Mouse (Mus musculus) G1E (cell line): ENCODE data around the gene Wdr25. TPM values are rescaled to one million over a fixed set of nuclear protein-coding genes. Genes with fewer than 3 reads are reported as not detected.

Experiments used
- ATAC-seq: 2 replicates; pipeline ENCODE4 v1.8.0; 2016; ENCODE audit warnings: mild to moderate bottlenecking; ENCODE audit not compliant: insufficient number of reproducible peaks, poor library complexity, low FRiP score, severe bottlenecking; ENCODE audit errors: extremely low read depth
- DNase-seq: peaks from one replicate; pipeline ENCODE4 v3.0.0; 2012; ENCODE audit warnings: low spot score
- H3K27me3 ChIP-seq: 2 replicates; pipeline ENCODE4 v1.6.1; 2012; ENCODE audit warnings: mild to moderate bottlenecking, low read length, inconsistent platforms; ENCODE audit not compliant: insufficient read depth
- H3K36me3 ChIP-seq: replicated peaks from 2 replicates; pipeline ENCODE3; 2012; ENCODE audit warnings: mild to moderate bottlenecking, inconsistent platforms
- H3K4me1 ChIP-seq: 2 replicates; pipeline ENCODE4 v1.6.1; 2012; ENCODE audit warnings: low read depth, low read length, inconsistent platforms, mixed read lengths; ENCODE audit not compliant: insufficient read depth
- H3K4me3 ChIP-seq: 2 replicates; pipeline ENCODE4 v1.5.1; 2012; ENCODE audit warnings: low read depth, mild to moderate bottlenecking, inconsistent platforms, low read length, moderate library complexity, mixed read lengths
- H3K9me3 ChIP-seq: replicated peaks from 2 replicates; pipeline ENCODE4 v1.6.1; 2012; ENCODE audit warnings: inconsistent platforms
- CTCF ChIP-seq: IDR thresholded peaks from 2 replicates; pipeline ENCODE4 v1.5.1; 2012; ENCODE audit warnings: low read depth, low read length, inconsistent platforms, mixed read lengths
- GATA1 ChIP-seq: IDR thresholded peaks from 2 replicates; pipeline ENCODE4 v1.6.1; 2012; ENCODE audit warnings: borderline replicate concordance, low read length, inconsistent platforms, mixed read lengths
- GATA2 ChIP-seq: IDR thresholded peaks from 2 replicates; pipeline ENCODE4 v1.6.1; 2012; ENCODE audit warnings: low read depth, low read length, inconsistent platforms, borderline replicate concordance
- POLR2AphosphoS5 ChIP-seq: IDR thresholded peaks from 2 replicates; pipeline ENCODE4 v1.6.1; 2012; ENCODE audit warnings: low read depth, low read length, inconsistent platforms; ENCODE audit not compliant: insufficient replicate concordance
- TAL1 ChIP-seq: conservative IDR thresholded peaks from 2 replicates; pipeline ENCODE4 v1.6.1; 2012; ENCODE audit warnings: low read depth, low read length, inconsistent platforms, mixed read lengths
- polyA plus RNA-seq: library from polyadenylated mRNA; stranded (reverse); fragments of >175 nt; gene quantifications from 2 replicates; pipeline ENCODE4 v1.2.3, GENCODE M21; 2012
- total RNA-seq, 2 experiments: library from RNA; stranded (forward) in 1 of 2; stranded (reverse) in 1 of 2; fragments of 200-1000 nt in 1 of 2; fragments of >200 nt in 1 of 2; fragmentation: Nextera tagmentation in 1 of 2; gene quantifications; 2 replicates each; pipeline ENCODE4 v1.2.3; 2014 to 2017

Gene Wdr25
- total and polyA plus RNA-seq, 3 experiments: 7.0 to 10.1 (median 7.9) TPM

- Histone ChIP-seq H3K27me3 (no peaks in the 10 kb centered on the region), H3K36me3 (peaks cover 2% of the 10 kb centered on the region), H3K4me3 (no peak overlapping the region), H3K9me3 (peaks cover 13% of the 10 kb centered on the region), H3K4me1 (no peaks in the 10 kb centered on the region)
- TF ChIP-seq TAL1 (no peak), GATA1 (no peak), GATA2 (no peak), CTCF (no peak), POLR2AphosphoS5 (no peak)
- ATAC-seq (no peak), DNase-seq (no peak)
Measured at GRCm38 (mm10) chr12:108958483-108958882, 65.1 kb downstream of the Wdr25 start.

GRCm38 (mm10) chr12:108958991-108959638, 65.7 kb downstream of the Wdr25 start:
- H3K36me3 ChIP-seq: peaks cover 2% of the 10 kb centered on the region
- H3K9me3 ChIP-seq: peaks cover 14% of the 10 kb centered on the region
- ATAC-seq (no peak), DNase-seq (no peak)
- TF ChIP-seq GATA1: no peak
- no peak for TF ChIP-seq POLR2AphosphoS5
- no peak for TF ChIP-seq GATA2
- no peak for TF ChIP-seq CTCF
- no peak for TF ChIP-seq TAL1
- H3K4me1 ChIP-seq: no peaks in the 10 kb centered on the region
- no peaks in the 10 kb centered on the region for H3K27me3 ChIP-seq
- no peak overlapping the region for H3K4me3 ChIP-seq

GRCm38 (mm10) chr12:108959639-108960219, 66.3 kb downstream of the Wdr25 start:
- TF ChIP-seq POLR2AphosphoS5: no peak
- TF ChIP-seq CTCF: no peak
- TF ChIP-seq GATA2: no peak
- no peak for TF ChIP-seq TAL1
- no peak for TF ChIP-seq GATA1
- H3K4me1 ChIP-seq: no peaks in the 10 kb centered on the region

GRCm38 (mm10) chr12:108960225-108960624, 66.8 kb downstream of the Wdr25 start:
- DNase-seq (no peak), ATAC-seq (no peak)
- Histone ChIP-seq H3K4me1 (no peaks in the 10 kb centered on the region), H3K4me3 (no peak overlapping the region), H3K36me3 (peaks cover 2% of the 10 kb centered on the region), H3K27me3 (no peaks in the 10 kb centered on the region), H3K9me3 (peaks cover 20% of the 10 kb centered on the region)
- TF ChIP-seq POLR2AphosphoS5: no peak
- TF ChIP-seq GATA1: no peak
- no peak for TF ChIP-seq GATA2
- TF ChIP-seq CTCF: no peak
- no peak for TF ChIP-seq TAL1

More at GRCm38 (mm10) chr12:108959639-108960219, 66.3 kb downstream of the Wdr25 start:
- H3K9me3 ChIP-seq: peaks cover 17% of the 10 kb centered on the region
- H3K4me3 ChIP-seq: no peak overlapping the region
- DNase-seq (peak; percentile 27), ATAC-seq (no peak)
- peaks cover 2% of the 10 kb centered on the region for H3K36me3 ChIP-seq
- H3K27me3 ChIP-seq: no peaks in the 10 kb centered on the region

GRCm38 (mm10) chr12:108967631-108968030, 74.2 kb downstream of the Wdr25 start:
- no peaks in the 10 kb centered on the region for H3K36me3 ChIP-seq
- H3K27me3 ChIP-seq: no peaks in the 10 kb centered on the region

GRCm38 (mm10) chr12:108968031-108968430, 74.6 kb downstream of the Wdr25 start:
- Histone ChIP-seq H3K9me3 (peaks cover 48% of the 10 kb centered on the region), H3K36me3 (no peaks in the 10 kb centered on the region), H3K27me3 (no peaks in the 10 kb centered on the region), H3K4me1 (no peaks in the 10 kb centered on the region), H3K4me3 (no peak overlapping the region)
- DNase-seq (no peak), ATAC-seq (no peak)
- TF ChIP-seq CTCF: no peak

More at GRCm38 (mm10) chr12:108967631-108968030, 74.2 kb downstream of the Wdr25 start:
- ATAC-seq (no peak), DNase-seq (no peak)
- Histone ChIP-seq H3K4me1 (no peaks in the 10 kb centered on the region), H3K4me3 (no peak overlapping the region), H3K9me3 (peaks cover 49% of the 10 kb centered on the region)
- TF ChIP-seq POLR2AphosphoS5: no peak
- no peak for TF ChIP-seq CTCF
- TF ChIP-seq TAL1: no peak
- TF ChIP-seq GATA1: no peak
